Mouse (Mus musculus) thymus, adult 2 months (tissue): ENCODE measurements at regions not wholly inside any gene's neighbourhood (a gene's known extent, or its start where the extent isn't known, plus 50 kb on each side); places are given as distances from the start of the nearest gene placed in this dataset.
A peak's percentile ranks its signal among the peaks of the same experiment; 100 is the strongest.
"Not testable (repeated sequence)": the region's sequence is repeated elsewhere in the genome, so short reads cannot be mapped to it uniquely, and the experiment has no call there.

Experiments
- DNase-seq: peaks from one replicate; pipeline ENCODE4 v3.0.0; 2021
- H3K27ac ChIP-seq: fragments of 200-500 bp; 2 replicates; pipeline ENCODE4 v1.5.1; 2012; ENCODE audit warnings: low read length, control low read depth; ENCODE audit not compliant: control insufficient read depth, insufficient read depth
- H3K27me3 ChIP-seq: fragments of 200-500 bp; 2 replicates; pipeline ENCODE4 v1.6.1; 2012; ENCODE audit warnings: mild to moderate bottlenecking, low read length, moderate library complexity, mixed read lengths; ENCODE audit not compliant: control insufficient read depth, insufficient read depth
- H3K36me3 ChIP-seq: fragments of 200-500 bp; 2 replicates; pipeline ENCODE4 v1.6.1; 2012; ENCODE audit warnings: mild to moderate bottlenecking, low read length, moderate library complexity; ENCODE audit not compliant: control insufficient read depth, insufficient read depth
- H3K4me1 ChIP-seq: fragments of 200-500 bp; replicated peaks from 2 replicates; pipeline ENCODE4 v1.6.1; 2012; ENCODE audit warnings: low read length; ENCODE audit not compliant: control insufficient read depth, insufficient read depth
- H3K4me3 ChIP-seq: fragments of 200-500 bp; 2 replicates; pipeline ENCODE4 v1.5.1; 2012; ENCODE audit warnings: mild to moderate bottlenecking, low read length, control low read depth, moderate library complexity; ENCODE audit not compliant: control insufficient read depth, insufficient read depth
- CTCF ChIP-seq: fragments of 200-500 bp; IDR thresholded peaks from 2 replicates; pipeline ENCODE4 v1.5.1; 2012; ENCODE audit warnings: mild to moderate bottlenecking, control low read depth, low read length, moderate library complexity, borderline replicate concordance; ENCODE audit not compliant: control insufficient read depth, poor library complexity, insufficient read depth; ENCODE audit errors: extremely low read depth
- POLR2A ChIP-seq: fragments of 200-500 bp; IDR thresholded peaks from 2 replicates; pipeline ENCODE4 v1.6.1; 2012; ENCODE audit warnings: mild to moderate bottlenecking, low read length, control low read depth, moderate library complexity; ENCODE audit not compliant: control insufficient read depth, poor library complexity, insufficient read depth; ENCODE audit errors: extremely low read depth
- WGBS: fragments of 180-500 bp; shearing (Covaris S2); methylation state at CpG from one replicate; pipeline ENCODE4 v1.1.7; 2018; 5-methylcytosine and 5-hydroxymethylcytosine counted together

GRCm38 (mm10) chr17:13551693-13552404, 197.5 kb downstream of the Tcp10c start:
- not testable (repeated sequence) for H3K36me3 ChIP-seq, H3K27ac ChIP-seq, H3K4me3 ChIP-seq, DNase-seq, H3K27me3 ChIP-seq, H3K4me1 ChIP-seq
- 0 out of 2 replicates have a peak, but pooled peaks have one; percentile 34 for TF ChIP-seq CTCF

GRCm38 (mm10) chr17:13552840-13553239, 198.5 kb downstream of the Tcp10c start:
- H3K4me3 ChIP-seq, H3K36me3 ChIP-seq, H3K4me1 ChIP-seq, H3K27ac ChIP-seq, DNase-seq, H3K27me3 ChIP-seq: not testable (repeated sequence)

GRCm38 (mm10) chr17:13555311-13556059, 201.1 kb downstream of the Tcp10c start:
- H3K27ac ChIP-seq, H3K27me3 ChIP-seq, DNase-seq, H3K4me1 ChIP-seq, H3K4me3 ChIP-seq, H3K36me3 ChIP-seq: not testable (repeated sequence)
- WGBS, result 86% methylated on average over 9 of the region's 9 CpGs

- WGBS, result 95% methylated on average over 16 of the region's 16 CpGs
- not testable (repeated sequence) for H3K27me3 ChIP-seq, H3K27ac ChIP-seq, H3K4me3 ChIP-seq, H3K36me3 ChIP-seq, DNase-seq, H3K4me1 ChIP-seq
Measured at GRCm38 (mm10) chr17:13556060-13556660, 201.8 kb downstream of the Tcp10c start.

- DNase-seq, result no peak
- WGBS, result 88% methylated on average over 3 of the region's 3 CpGs
- TF ChIP-seq CTCF (no peak), POLR2A (no peak)
- H3K27me3 ChIP-seq, result no peaks in the 10 kb centered on the region
- H3K4me1 ChIP-seq, result no peaks in the 10 kb centered on the region
- no peak overlapping the region for H3K4me3 ChIP-seq
- H3K36me3 ChIP-seq, result no peaks in the 10 kb centered on the region
- no peak overlapping the region for H3K27ac ChIP-seq
Measured at GRCm38 (mm10) chr17:13558863-13559262, 201.5 kb upstream of the Afdn start.

GRCm38 (mm10) chr17:13561342-13561741, 199.0 kb upstream of the Afdn start:
- H3K4me1 ChIP-seq, result peaks cover 4% of the 10 kb centered on the region; the same call in 1 of the 2 replicates
- H3K27ac ChIP-seq, result no peak overlapping the region
- H3K36me3 ChIP-seq, result no peaks in the 10 kb centered on the region
- H3K4me3 ChIP-seq, result no peak overlapping the region
- no peak for DNase-seq
- WGBS, result 87% methylated on average over 8 of the region's 8 CpGs
- TF ChIP-seq POLR2A (no peak), CTCF (no peak)
- no peaks in the 10 kb centered on the region for H3K27me3 ChIP-seq

- H3K4me1 ChIP-seq, result peaks cover 4% of the 10 kb centered on the region; the same call in 1 of the 2 replicates
- 94% methylated on average over 2 of the region's 2 CpGs for WGBS
- TF ChIP-seq POLR2A, result no peak
- no peak for TF ChIP-seq CTCF
- H3K27me3 ChIP-seq, result no peaks in the 10 kb centered on the region
- H3K27ac ChIP-seq, result no peak overlapping the region
- no peak for DNase-seq
- H3K4me3 ChIP-seq, result no peak overlapping the region
- H3K36me3 ChIP-seq, result no peaks in the 10 kb centered on the region
Measured at GRCm38 (mm10) chr17:13562974-13563373, 197.4 kb upstream of the Afdn start.
